Mouse (Mus musculus): ENCODE measurements at regions not wholly inside any gene's neighbourhood (a gene's known extent, or its start where the extent isn't known, plus 50 kb on each side); places are given as distances from the start of the nearest gene placed in this dataset.
"Not testable (repeated sequence)": the region's sequence is repeated elsewhere in the genome, so short reads cannot be mapped to it uniquely, and the experiment has no call there.

- peak; percentile 29 for DNase-seq
Observed at GRCm38 (mm10) chr16:76958597-76959392, 54.7 kb upstream of the Usp25 start.

- DNase-seq, result no peak
Observed at GRCm38 (mm10) chr16:76957491-76957890, 56.0 kb upstream of the Usp25 start.

GRCm38 (mm10) chr16:76957090-76957489 is 56.4 kb upstream of the Usp25 start:
- DNase-seq, result no peak

GRCm38 (mm10) chr16:76950836-76951486 is 62.5 kb upstream of the Usp25 start:
- DNase-seq, result no peak

GRCm38 (mm10) chr16:76947011-76947410 is 66.5 kb upstream of the Usp25 start:
- no peak for DNase-seq

- no peak for DNase-seq
Observed at GRCm38 (mm10) chr16:76938128-76938527, 75.4 kb upstream of the Usp25 start.

- no peak for DNase-seq
Observed at GRCm38 (mm10) chr16:76927901-76928300, 85.6 kb upstream of the Usp25 start.

GRCm38 (mm10) chr16:76920137-76920536 is 93.4 kb upstream of the Usp25 start:
- DNase-seq, result not testable (repeated sequence)

GRCm38 (mm10) chr16:76918598-76918997 is 94.9 kb upstream of the Usp25 start:
- DNase-seq, result no peak

GRCm38 (mm10) chr16:76914311-76914710 is 99.2 kb upstream of the Usp25 start:
- no peak for DNase-seq

GRCm38 (mm10) chr16:76905205-76905996 is 108.1 kb upstream of the Usp25 start:
- DNase-seq, result no peak

GRCm38 (mm10) chr16:76899083-76899482 is 114.4 kb upstream of the Usp25 start:
- DNase-seq, result no peak

- DNase-seq, result peak; percentile 3
Observed at GRCm38 (mm10) chr16:76896305-76896704, 117.2 kb upstream of the Usp25 start.

- DNase-seq, result no peak
Observed at GRCm38 (mm10) chr16:76895781-76896180, 117.7 kb upstream of the Usp25 start.

- DNase-seq, result no peak
Observed at GRCm38 (mm10) chr16:76878576-76878975, 134.9 kb upstream of the Usp25 start.

- no peak for DNase-seq
Observed at GRCm38 (mm10) chr16:76875397-76876018, 138.0 kb upstream of the Usp25 start.

- DNase-seq, result no peak
Observed at GRCm38 (mm10) chr16:76866465-76866802, 147.1 kb upstream of the Usp25 start.

- DNase-seq, result peak; percentile 16
Observed at GRCm38 (mm10) chr16:76865731-76866464, 147.6 kb upstream of the Usp25 start.

- no peak for DNase-seq
Observed at GRCm38 (mm10) chr16:76864392-76864791, 149.1 kb upstream of the Usp25 start.

GRCm38 (mm10) chr16:76855797-76856196 is 157.7 kb upstream of the Usp25 start:
- DNase-seq, result no peak

GRCm38 (mm10) chr16:76851396-76851795 is 162.1 kb upstream of the Usp25 start:
- DNase-seq, result no peak

- no peak for DNase-seq
Observed at GRCm38 (mm10) chr16:76837450-76837849, 176.1 kb upstream of the Usp25 start.

Data from adrenal gland, postnatal 25 days (tissue).